Comparison of ENCODE assay signal across 15 mouse cellular contexts in the genomic region with DNA sequence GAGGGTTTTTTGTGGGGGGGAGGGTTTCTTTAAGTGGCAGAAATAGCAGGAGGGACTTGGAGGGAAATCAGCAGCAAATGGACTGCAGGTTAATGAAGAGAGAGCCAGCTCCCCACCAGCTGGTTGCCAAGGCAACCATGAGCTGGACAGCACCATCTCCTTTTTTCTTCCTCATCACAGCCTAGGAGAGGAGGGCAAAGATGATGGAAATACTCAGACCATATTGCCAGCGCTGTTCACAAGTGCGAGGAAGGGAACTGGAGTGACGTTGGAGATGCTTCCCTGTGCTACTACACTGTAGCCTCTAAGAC.
DNase-seq lines count a peak whose midpoint lies in the region; ATAC-seq and TF ChIP-seq lines count a peak whose summit lies in the region.
"Had no signal": no experiment of that assay in that cellular context is flagged by ENCODE, and none has a peak within 500 bp of the region (broad histone marks: within the 10 kb centered on the region; RNA-seq: fewer than 3 reads in every experiment).

No protein-coding gene starts in this region.

- no peaks in the 10 kb centered on the region for H3K27me3 ChIP-seq in forebrain, embryonic 11.5 days (ENCODE audit: control insufficient read depth, insufficient read depth, low read length)
- no peaks in the 10 kb centered on the region for H3K27me3 ChIP-seq in neural tube, embryonic 14.5 days (ENCODE audit: control insufficient read depth, insufficient read depth, low read length)
- H3K27me3 ChIP-seq: embryonic facial prominence, embryonic 15.5 days; heart, embryonic 12.5 days; liver, embryonic 15.5 days had no signal

- peaks cover 17% of the 10 kb centered on the region; the same call in 1 of the 2 replicates for H3K4me1 ChIP-seq in forebrain, embryonic 11.5 days (replicated peaks; ENCODE audit: control insufficient read depth, insufficient read depth, low read length)
- peaks cover 15% of the 10 kb centered on the region for H3K4me1 ChIP-seq in neural tube, embryonic 14.5 days (ENCODE audit: control insufficient read depth, insufficient read depth, low read length)
- H3K4me1 ChIP-seq: liver, embryonic 15.5 days had no signal

- intact Hi-C loops in left cerebral cortex, adult 2 months (cut with DNase I) = no loop called here
- intact Hi-C loops in heart, postnatal 14 days (cut with DNase I) = no loop called here
- intact Hi-C loops in heart, postnatal 36 days (cut with DNase I) = no loop called here

- 31% methylated on average over 3 of the region's 3 CpGs for WGBS in forebrain, embryonic 11.5 days
- WGBS in neural tube, embryonic 14.5 days = 17% methylated on average over 3 of the region's 3 CpGs

- TF ChIP-seq CTCF in left cerebral cortex, adult 2 months (IDR thresholded peaks at IDR 0.05) = no peak

- H3K27ac ChIP-seq in forebrain, embryonic 11.5 days (ENCODE audit: low read depth, low read length) = peak overlapping the region; percentile 34; the same call in 1 of the 2 replicates
- peak overlapping the region; percentile 50; the same call in 1 of the 2 replicates for H3K27ac ChIP-seq in left cerebral cortex, adult 2 months
- H3K27ac ChIP-seq in neural tube, embryonic 14.5 days (ENCODE audit: low read depth, low read length) = peak overlapping the region; percentile 69
- H3K27ac ChIP-seq: embryonic facial prominence, embryonic 15.5 days; liver, embryonic 15.5 days had no signal

- peak overlapping the region; percentile 18; the same call in 1 of the 2 replicates for H3K4me2 ChIP-seq in forebrain, embryonic 11.5 days (ENCODE audit: low read depth, low read length, severe bottlenecking)
- no peak overlapping the region for H3K4me2 ChIP-seq in neural tube, embryonic 14.5 days (ENCODE audit: low read depth, low read length)
- H3K4me2 ChIP-seq: embryonic facial prominence, embryonic 15.5 days; heart, embryonic 12.5 days; liver, embryonic 15.5 days had no signal

- H3K9ac ChIP-seq in forebrain, embryonic 11.5 days (ENCODE audit: low read length) = no peak overlapping the region
- H3K9ac ChIP-seq in neural tube, embryonic 14.5 days (replicated peaks; ENCODE audit: low read depth, low read length) = no peak overlapping the region
- H3K9ac ChIP-seq: embryonic facial prominence, embryonic 15.5 days; heart, embryonic 12.5 days; liver, embryonic 15.5 days had no signal

- no peak overlapping the region for H3K4me3 ChIP-seq in forebrain, embryonic 11.5 days (ENCODE audit: low read depth, low read length)
- no peak overlapping the region for H3K4me3 ChIP-seq in left cerebral cortex, adult 2 months
- H3K4me3 ChIP-seq in neural tube, embryonic 14.5 days (ENCODE audit: low read depth, low read length) = no peak overlapping the region
- H3K4me3 ChIP-seq: embryonic facial prominence, embryonic 15.5 days; heart, embryonic 12.5 days; liver, embryonic 15.5 days; myocyte had no signal

- H3K9me3 ChIP-seq in forebrain, embryonic 11.5 days (ENCODE audit: control insufficient read depth, low read length) = no peaks in the 10 kb centered on the region
- no peaks in the 10 kb centered on the region for H3K9me3 ChIP-seq in neural tube, embryonic 14.5 days (ENCODE audit: control insufficient read depth, low read length)
- H3K9me3 ChIP-seq: embryonic facial prominence, embryonic 15.5 days; heart, embryonic 12.5 days; liver, embryonic 15.5 days had no signal

- peak; percentile 49 for DNase-seq in embryo, embryonic 10 days (ENCODE audit: low spot score)
- no peak for DNase-seq in forebrain, embryonic 11.5 days (ENCODE audit: low spot score)
- DNase-seq in left cerebral cortex, adult 2 months (ENCODE audit: extremely low spot score in 1 of 2, low spot score in 2 of 2) = peak; percentile 19 to 21
- no peak for DNase-seq in heart, postnatal 14 days
- no peak for DNase-seq in heart, postnatal 36 days
- no peak for DNase-seq in urinary bladder, postnatal 36 days (ENCODE audit: low spot score in 2 of 2)
- DNase-seq in ovary, postnatal 14 days (ENCODE audit: low spot score) = no peak
- DNase-seq: adrenal gland, postnatal 25 days; kidney, postnatal 10 days; thymus, postnatal 14 days had no signal

- no peaks in the 10 kb centered on the region for H3K36me3 ChIP-seq in forebrain, embryonic 11.5 days (ENCODE audit: control insufficient read depth, insufficient read depth, low read length)
- H3K36me3 ChIP-seq in neural tube, embryonic 14.5 days (ENCODE audit: control insufficient read depth, insufficient read depth, low read length) = no peaks in the 10 kb centered on the region
- H3K36me3 ChIP-seq: embryonic facial prominence, embryonic 15.5 days; heart, embryonic 12.5 days; liver, embryonic 15.5 days had no signal

- ATAC-seq in forebrain, embryonic 11.5 days (replicated peaks; ENCODE audit: low FRiP score) = peak; percentile 66
- peak; percentile 68; the same call in 1 of the 2 replicates for ATAC-seq in neural tube, embryonic 14.5 days (ENCODE audit: low read depth)

Comparison
In these comparisons a context has a peak if more than half of its experiments do, and no peak if none do; other contexts are left out.
1. DNase-seq: peak in embryo, embryonic 10 days (single experiment) and left cerebral cortex, adult 2 months (2 of 2); none in forebrain, embryonic 11.5 days (single experiment), heart, postnatal 14 days (0 of 2), heart, postnatal 36 days (0 of 2), urinary bladder, postnatal 36 days (0 of 2) and ovary, postnatal 14 days (single experiment).
2. Peak in every context shown above with its lines, with median percentiles within 50 percentile points of each other: H3K27ac ChIP-seq.